Mouse (Mus musculus): ENCODE measurements around the gene Ess2.

Gene Ess2

GRCm38 (mm10) chr16:17857157-17857556 is 54.0 kb downstream of the Ess2 start:
- no peak for DNase-seq (ENCODE audit: low spot score in 2 of 2)

GRCm38 (mm10) chr16:17853263-17853662 is 57.9 kb downstream of the Ess2 start:
- DNase-seq (ENCODE audit: low spot score in 2 of 2) = no peak

GRCm38 (mm10) chr16:17851860-17852259 is 59.3 kb downstream of the Ess2 start:
- DNase-seq (ENCODE audit: low spot score in 2 of 2) = no peak

GRCm38 (mm10) chr16:17851331-17851730 is 59.8 kb downstream of the Ess2 start:
- DNase-seq (ENCODE audit: low spot score in 2 of 2) = no peak
